Mouse (Mus musculus) kidney, adult 2 months (tissue): ENCODE measurements around the gene Olfr159. TPM values are rescaled to one million over a fixed set of nuclear protein-coding genes. Genes with fewer than 3 reads are reported as not detected.

Experiments
- DNase-seq: peaks from one replicate; pipeline ENCODE4 v3.0.0; 2021
- H3K27ac ChIP-seq: fragments of 200-500 bp; 2 replicates; pipeline ENCODE4 v1.5.1; 2012; ENCODE audit warnings: low read depth, low read length, control low read depth, inconsistent platforms; ENCODE audit not compliant: insufficient read depth
- H3K27me3 ChIP-seq: fragments of 200-500 bp; replicated peaks from 2 replicates; pipeline ENCODE4 v1.6.1; 2012; ENCODE audit warnings: mild to moderate bottlenecking, moderate library complexity, low read length, inconsistent platforms; ENCODE audit not compliant: control insufficient read depth, insufficient read depth
- H3K36me3 ChIP-seq: fragments of 200-500 bp; 2 replicates; pipeline ENCODE4 v1.6.1; 2012; ENCODE audit warnings: mild to moderate bottlenecking, moderate library complexity, low read length, inconsistent platforms; ENCODE audit not compliant: control insufficient read depth, insufficient read depth
- H3K4me1 ChIP-seq: fragments of 200-500 bp; 2 replicates; pipeline ENCODE4 v1.6.1; 2011; ENCODE audit warnings: low read length; ENCODE audit not compliant: control insufficient read depth, insufficient read depth
- H3K4me3 ChIP-seq: fragments of 200-500 bp; 2 replicates; pipeline ENCODE4 v1.5.1; 2011; ENCODE audit warnings: mild to moderate bottlenecking, low read depth, low read length, control low read depth; ENCODE audit not compliant: insufficient read depth
- CTCF ChIP-seq: fragments of 200-500 bp; conservative IDR thresholded peaks from 2 replicates; pipeline ENCODE4 v1.5.1; 2011; ENCODE audit warnings: low read depth, mild to moderate bottlenecking, control low read depth, low read length, moderate library complexity, mixed read lengths; ENCODE audit not compliant: insufficient read depth, insufficient read length
- POLR2A ChIP-seq: fragments of 200-500 bp; IDR thresholded peaks from one replicate; pipeline ENCODE4 v1.6.1; 2011; ENCODE audit warnings: low read depth, low read length, control low read depth
- WGBS: fragments of 180-500 bp; shearing (Covaris S2); methylation state at CpG from one replicate; pipeline ENCODE4 v1.1.7; 2018; 5-methylcytosine and 5-hydroxymethylcytosine counted together
- polyA plus RNA-seq: library from polyadenylated mRNA; depleted of rRNA; stranded (reverse); fragments of >200 nt; gene quantifications from 2 replicates; pipeline ENCODE4 v1.2.3, GENCODE M21; 2012; rRNA removed

The Olfr159 gene
- polyA plus RNA-seq, 1 experiment, result not detected

DNA sequence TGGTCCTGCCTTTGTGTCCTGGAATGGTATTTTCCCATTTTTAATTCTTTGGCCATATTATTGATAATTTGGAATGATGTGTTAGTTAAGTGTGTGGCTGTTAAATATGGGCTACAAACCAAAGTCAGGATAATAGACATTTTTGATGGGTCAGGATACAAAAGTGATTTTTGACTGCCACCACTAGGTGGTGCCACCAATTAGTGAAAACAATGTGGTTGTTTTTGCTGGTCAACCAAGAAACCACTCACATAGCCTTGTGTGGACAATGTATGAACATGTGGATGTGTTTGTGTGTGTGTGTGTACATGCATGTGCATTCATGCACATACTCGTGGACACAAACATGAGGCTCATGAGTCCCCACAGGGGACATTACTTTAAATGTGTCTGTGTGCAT lies 46.0 kb downstream of the Olfr159 start:
- Histone ChIP-seq H3K4me3 (no peak overlapping the region), H3K27me3 (no peaks in the 10 kb centered on the region), H3K4me1 (peaks cover 3% of the 10 kb centered on the region), H3K36me3 (no peaks in the 10 kb centered on the region), H3K27ac (no peak overlapping the region)
- TF ChIP-seq POLR2A, result no peak
- 0 out of 2 replicates have a peak, but pooled peaks have one; percentile 11 for TF ChIP-seq CTCF
- 26% methylated on average over 1 of the region's 1 CpGs for WGBS
- peak; percentile 60 for DNase-seq

GRCm38 (mm10) chr4:43722191-43722590 lies 48.6 kb downstream of the Olfr159 start:
- WGBS, result 91% methylated on average over 4 of the region's 4 CpGs
- DNase-seq, result no peak
- Histone ChIP-seq H3K27me3 (no peaks in the 10 kb centered on the region), H3K4me1 (no peaks in the 10 kb centered on the region), H3K27ac (no peak overlapping the region), H3K4me3 (no peak overlapping the region), H3K36me3 (no peaks in the 10 kb centered on the region)
- no peak for TF ChIP-seq POLR2A
- no peak for TF ChIP-seq CTCF

- Histone ChIP-seq H3K4me1 (no peaks in the 10 kb centered on the region), H3K36me3 (no peaks in the 10 kb centered on the region), H3K27me3 (no peaks in the 10 kb centered on the region), H3K4me3 (no peak overlapping the region), H3K27ac (no peak overlapping the region)
- 61% methylated on average over 14 of the region's 16 CpGs for WGBS
- TF ChIP-seq CTCF (no peak), POLR2A (no peak)
- no peak for DNase-seq
Observed at GRCm38 (mm10) chr4:43720491-43721228, 50.1 kb downstream of the Olfr159 start.

Other genes starting within 250 kb of the Olfr159 start
- 10.8 and 51.9 TPM in 2 replicates for gene Tpm2, start 247.2 kb downstream of the Olfr159 start, polyA plus RNA-seq
- 58.2 and 74.5 TPM in 2 replicates for gene Creb3, start 208.7 kb downstream of the Olfr159 start, polyA plus RNA-seq
- 92.1 and 106 TPM in 2 replicates for gene Tln1, start 208.3 kb downstream of the Olfr159 start, polyA plus RNA-seq
- 41.2 and 46.9 TPM in 2 replicates for gene Rgp1, start 192.3 kb downstream of the Olfr159 start, polyA plus RNA-seq
- 12.2 and 13.9 TPM in 2 replicates for gene Gba2, start 192.1 kb downstream of the Olfr159 start, polyA plus RNA-seq
- gene Msmp, start 186.5 kb downstream of the Olfr159 start, polyA plus RNA-seq, result 2.9 and 4.7 TPM in 2 replicates
- 38.0 and 41.5 TPM in 2 replicates for gene Npr2, start 139.1 kb downstream of the Olfr159 start, polyA plus RNA-seq
- 2.2 and 2.4 TPM in 2 replicates for gene Spag8, start 117.4 kb downstream of the Olfr159 start, polyA plus RNA-seq
- gene Hint2, start 114.5 kb downstream of the Olfr159 start, polyA plus RNA-seq, result 374 and 465 TPM in 2 replicates
- 8.3 and 8.6 TPM in 2 replicates for gene Tmem8b, start 102.0 kb downstream of the Olfr159 start, polyA plus RNA-seq
- 0.09 and 0.12 TPM in 2 replicates for gene Fam221b, start 101.9 kb downstream of the Olfr159 start, polyA plus RNA-seq
- gene Olfr70, start 70.2 kb downstream of the Olfr159 start, polyA plus RNA-seq, result not detected in 2 replicates
- not detected in 2 replicates for gene Olfr71, start 60.8 kb downstream of the Olfr159 start, polyA plus RNA-seq
- gene Hrct1, start 43.8 kb downstream of the Olfr159 start, polyA plus RNA-seq, result 4.8 and 5.1 TPM in 2 replicates
- 2.4 and 2.5 TPM in 2 replicates for gene Spaar, start 41.0 kb downstream of the Olfr159 start, polyA plus RNA-seq
- not detected in 2 replicates for gene Olfr156, start 52.9 kb upstream of the Olfr159 start, polyA plus RNA-seq
- not detected in 2 replicates for gene Olfr157, start 69.2 kb upstream of the Olfr159 start, polyA plus RNA-seq
- gene Olfr155, start 80.6 kb upstream of the Olfr159 start, polyA plus RNA-seq, result not detected in 2 replicates
- 8.5 and 10.3 TPM in 2 replicates for gene Reck, start 104.5 kb upstream of the Olfr159 start, polyA plus RNA-seq
- gene Glipr2, start 186.4 kb upstream of the Olfr159 start, polyA plus RNA-seq, result 3.3 and 4.7 TPM in 2 replicates
- gene Ccin, start 212.5 kb upstream of the Olfr159 start, polyA plus RNA-seq, result 0.12 and 0.13 TPM in 2 replicates
- 212 and 261 TPM in 2 replicates for gene Clta, start 233.4 kb upstream of the Olfr159 start, polyA plus RNA-seq